Mouse (Mus musculus): ENCODE measurements around the gene Cobl.

GRCm38 (mm10) chr11:12198017-12198416, 266.7 kb downstream of the Cobl start:
- TF ChIP-seq CTCF (IDR thresholded peaks at IDR 0.05; ENCODE audit: insufficient read depth, low read length) (no peak), POLR2A (IDR thresholded peaks at IDR 0.05; ENCODE audit: borderline replicate concordance, extremely low read depth, low read depth, low read length) (no peak)
